Comparison of ENCODE assay signal across 14 mouse cellular contexts in the genomic region with DNA sequence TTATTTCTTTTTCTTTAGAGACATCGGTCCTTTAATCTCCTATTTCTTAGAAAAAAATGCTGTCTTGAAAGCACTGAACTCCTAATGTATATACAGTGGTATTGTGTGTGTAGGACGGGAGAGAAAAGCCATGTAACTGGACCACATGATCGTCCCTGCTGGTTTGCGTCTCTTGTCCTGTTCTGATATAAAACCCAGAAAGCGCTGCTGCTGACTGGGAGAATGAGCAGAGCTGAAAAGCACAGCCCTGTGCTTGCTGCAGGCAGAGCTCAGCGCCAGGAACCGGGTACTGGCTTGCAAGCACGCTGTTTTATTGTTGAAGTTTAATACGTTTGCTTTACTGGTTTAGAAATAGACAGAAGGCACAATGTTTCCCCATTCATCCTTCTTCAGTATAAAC.
A peak's percentile ranks its signal among the peaks of the same experiment; 100 is the strongest.
DNase-seq lines count a peak whose midpoint lies in the region; ATAC-seq and TF ChIP-seq lines count a peak whose summit lies in the region.
"Had no signal": no experiment of that assay in that cellular context is flagged by ENCODE, and none has a peak within 500 bp of the region (broad histone marks: within the 10 kb centered on the region; RNA-seq: fewer than 3 reads in every experiment).

No protein-coding gene starts in this region.

- peak overlapping the region; percentile 11; the same call in 1 of the 2 replicates for H3K4me2 ChIP-seq in forebrain, embryonic 13.5 days
- H3K4me2 ChIP-seq in forebrain, embryonic 14.5 days (ENCODE audit: low read length), result no peak overlapping the region
- peak overlapping the region; percentile 49 for H3K4me2 ChIP-seq in lung, embryonic 14.5 days
- H3K4me2 ChIP-seq in neural tube, embryonic 15.5 days, result peak overlapping the region; percentile 38
- no peak overlapping the region for H3K4me2 ChIP-seq in liver, embryonic 11.5 days

- DNase-seq in forebrain, embryonic 14.5 days (ENCODE audit: low spot score), result no peak
- peak; percentile 70 for DNase-seq in lung, embryonic 14.5 days
- no peak for DNase-seq in lung, adult 2 months
- peak; percentile 17 to 26 for DNase-seq in layer of hippocampus, postnatal 14 days (ENCODE audit: low spot score in 2 of 2)
- no peak for DNase-seq in liver, embryonic 11.5 days (ENCODE audit: low spot score)
- DNase-seq: adrenal gland, adult 8-10 months; cerebellum, adult 9-11 months; heart, adult 18-20 months; spleen, adult 18-20 months had no signal

- H3K4me3 ChIP-seq in forebrain, embryonic 13.5 days, result no peak overlapping the region
- H3K4me3 ChIP-seq in forebrain, embryonic 14.5 days (ENCODE audit: low read depth, low read length), result no peak overlapping the region
- no peak overlapping the region for H3K4me3 ChIP-seq in lung, embryonic 14.5 days (ENCODE audit: low read depth, low read length)
- H3K4me3 ChIP-seq in lung, adult 2 months (replicated peaks; ENCODE audit: extremely low read depth, low read depth, low read length), result no peak overlapping the region
- H3K4me3 ChIP-seq in neural tube, embryonic 15.5 days (replicated peaks), result no peak overlapping the region
- no peak overlapping the region for H3K4me3 ChIP-seq in liver, embryonic 11.5 days (ENCODE audit: low read depth, low read length)

- no peak overlapping the region for H3K9ac ChIP-seq in forebrain, embryonic 13.5 days
- no peak overlapping the region for H3K9ac ChIP-seq in forebrain, embryonic 14.5 days (ENCODE audit: low read length)
- H3K9ac ChIP-seq in lung, embryonic 14.5 days, result 0 out of 2 replicates have a peak overlapping the region, but pooled peaks have one; percentile 20
- no peak overlapping the region; the same call in 1 of the 2 replicates for H3K9ac ChIP-seq in neural tube, embryonic 15.5 days (replicated peaks)
- no peak overlapping the region for H3K9ac ChIP-seq in liver, embryonic 11.5 days (ENCODE audit: low read depth, low read length)

- H3K4me1 ChIP-seq in forebrain, embryonic 13.5 days, result peaks cover 15% of the 10 kb centered on the region
- no peaks in the 10 kb centered on the region; the same call in 1 of the 2 replicates for H3K4me1 ChIP-seq in forebrain, embryonic 14.5 days (ENCODE audit: control insufficient read depth, insufficient read depth, low read length)
- 0 out of 2 replicates have a peak, but pooled peaks cover 4% of the 10 kb centered on the region for H3K4me1 ChIP-seq in lung, embryonic 14.5 days (ENCODE audit: insufficient read depth)
- no peaks in the 10 kb centered on the region for H3K4me1 ChIP-seq in lung, adult 2 months (ENCODE audit: control insufficient read depth, insufficient read depth, low read length)
- H3K4me1 ChIP-seq in neural tube, embryonic 15.5 days, result peaks cover 14% of the 10 kb centered on the region
- H3K4me1 ChIP-seq in liver, embryonic 11.5 days (replicated peaks; ENCODE audit: control insufficient read depth, insufficient read depth, low read length), result no peaks in the 10 kb centered on the region

- WGBS in forebrain, embryonic 13.5 days, result 43% methylated on average over 9 of the region's 9 CpGs
- WGBS in forebrain, embryonic 14.5 days, result 33% methylated on average over 9 of the region's 9 CpGs
- WGBS in lung, embryonic 14.5 days, result 21% methylated on average over 9 of the region's 9 CpGs
- WGBS in lung, adult 2 months, result 32% methylated on average over 9 of the region's 9 CpGs
- WGBS in neural tube, embryonic 15.5 days, result 30% methylated on average over 9 of the region's 9 CpGs
- 64% methylated on average over 9 of the region's 9 CpGs for WGBS in liver, embryonic 11.5 days

- no peak for TF ChIP-seq POLR2A in lung, adult 2 months (IDR thresholded peaks at IDR 0.05; ENCODE audit: borderline replicate concordance, extremely low read depth, low read depth, low read length)

- H3K9me3 ChIP-seq in forebrain, embryonic 13.5 days (replicated peaks), result 0 out of 2 replicates have a peak, but pooled peaks cover under 1% of the 10 kb centered on the region
- H3K9me3 ChIP-seq in forebrain, embryonic 14.5 days (replicated peaks; ENCODE audit: control insufficient read depth, low read length), result no peaks in the 10 kb centered on the region
- peaks cover 3% of the 10 kb centered on the region; the same call in 1 of the 2 replicates for H3K9me3 ChIP-seq in lung, embryonic 14.5 days (ENCODE audit: low read depth, low read length)
- no peaks in the 10 kb centered on the region for H3K9me3 ChIP-seq in neural tube, embryonic 15.5 days (replicated peaks)
- H3K9me3 ChIP-seq in liver, embryonic 11.5 days (ENCODE audit: control insufficient read depth, low read length), result no peaks in the 10 kb centered on the region
- H3K9me3 ChIP-seq: G1E had no signal

- peaks cover 12% of the 10 kb centered on the region for H3K36me3 ChIP-seq in forebrain, embryonic 13.5 days (ENCODE audit: poor library complexity, severe bottlenecking)
- peaks cover 1% of the 10 kb centered on the region for H3K36me3 ChIP-seq in forebrain, embryonic 14.5 days (ENCODE audit: control insufficient read depth, insufficient read depth, low read length)
- peaks cover 2% of the 10 kb centered on the region for H3K36me3 ChIP-seq in lung, embryonic 14.5 days (ENCODE audit: insufficient read depth)
- peaks cover 4% of the 10 kb centered on the region for H3K36me3 ChIP-seq in neural tube, embryonic 15.5 days
- no peaks in the 10 kb centered on the region for H3K36me3 ChIP-seq in liver, embryonic 11.5 days (ENCODE audit: control insufficient read depth, insufficient read depth, low read length)

- H3K27me3 ChIP-seq in forebrain, embryonic 13.5 days, result no peaks in the 10 kb centered on the region
- H3K27me3 ChIP-seq in forebrain, embryonic 14.5 days (replicated peaks; ENCODE audit: control insufficient read depth, insufficient read depth, low read length), result no peaks in the 10 kb centered on the region
- H3K27me3 ChIP-seq in lung, embryonic 14.5 days (ENCODE audit: insufficient read depth, low read length), result no peaks in the 10 kb centered on the region
- no peaks in the 10 kb centered on the region for H3K27me3 ChIP-seq in neural tube, embryonic 15.5 days (replicated peaks)
- H3K27me3 ChIP-seq in liver, embryonic 11.5 days (replicated peaks; ENCODE audit: control insufficient read depth, insufficient read depth, low read length), result no peaks in the 10 kb centered on the region

- peak; percentile 59; the same call in 1 of the 2 replicates for ATAC-seq in forebrain, embryonic 13.5 days
- ATAC-seq in forebrain, embryonic 14.5 days, result no peak; the same call in 1 of the 2 replicates
- peak; percentile 71; the same call in 1 of the 2 replicates for ATAC-seq in lung, embryonic 14.5 days (ENCODE audit: insufficient read depth)
- ATAC-seq in neural tube, embryonic 15.5 days (ENCODE audit: low FRiP score), result no peak
- no peak for ATAC-seq in liver, embryonic 11.5 days (replicated peaks; ENCODE audit: low FRiP score)
- no peak for ATAC-seq in erythroblast, adult 5-6 weeks (replicated peaks; ENCODE audit: low FRiP score, poor library complexity, severe bottlenecking)

- no peak for TF ChIP-seq CTCF in lung, embryonic 14.5 days (IDR thresholded peaks at IDR 0.05; ENCODE audit: low read depth)
- TF ChIP-seq CTCF in lung, adult 2 months (IDR thresholded peaks at IDR 0.05; ENCODE audit: insufficient read depth, low read length), result no peak

- H3K27ac ChIP-seq in forebrain, embryonic 13.5 days, result no peak overlapping the region
- H3K27ac ChIP-seq in forebrain, embryonic 14.5 days (ENCODE audit: low read depth, low read length), result no peak overlapping the region
- peak overlapping the region; percentile 66 for H3K27ac ChIP-seq in lung, embryonic 14.5 days (ENCODE audit: low read depth)
- H3K27ac ChIP-seq in neural tube, embryonic 15.5 days (replicated peaks), result peak overlapping the region; percentile 60; the same call in 1 of the 2 replicates
- no peak overlapping the region for H3K27ac ChIP-seq in liver, embryonic 11.5 days (ENCODE audit: low read depth, low read length)
- H3K27ac ChIP-seq: macrophage had no signal

Comparison
In these comparisons a context has a peak if more than half of its experiments do, and no peak if none do; other contexts are left out.
1. ATAC-seq: peak in forebrain, embryonic 13.5 days (single experiment) and lung, embryonic 14.5 days (single experiment); none in forebrain, embryonic 14.5 days (single experiment), neural tube, embryonic 15.5 days (single experiment), liver, embryonic 11.5 days (single experiment) and erythroblast, adult 5-6 weeks (single experiment).
2. H3K4me2 ChIP-seq: peak in forebrain, embryonic 13.5 days (single experiment), lung, embryonic 14.5 days (single experiment) and neural tube, embryonic 15.5 days (single experiment); none in forebrain, embryonic 14.5 days (single experiment) and liver, embryonic 11.5 days (single experiment).
3. DNase-seq: peak in lung, embryonic 14.5 days (single experiment) and layer of hippocampus, postnatal 14 days (2 of 2); none in forebrain, embryonic 14.5 days (single experiment), lung, adult 2 months (single experiment) and liver, embryonic 11.5 days (single experiment).
4. H3K27ac ChIP-seq: peak in lung, embryonic 14.5 days (single experiment) and neural tube, embryonic 15.5 days (single experiment); none in forebrain, embryonic 13.5 days (single experiment), forebrain, embryonic 14.5 days (single experiment) and liver, embryonic 11.5 days (single experiment).